Comparison of ENCODE assay signal across 29 mouse cellular contexts in genomic region chr8:80859180-80859775, GRCm38 (mm10). TPM values are rescaled to one million over a fixed set of nuclear protein-coding genes. Genes with fewer than 3 reads are reported as not detected.
DNase-seq lines count a peak whose midpoint lies in the region; ATAC-seq and TF ChIP-seq lines count a peak whose summit lies in the region.
"Had no signal": no experiment of that assay in that cellular context is flagged by ENCODE, and none has a peak within 500 bp of the region (broad histone marks: within the 10 kb centered on the region; RNA-seq: fewer than 3 reads in every experiment).

No protein-coding gene starts in this region.

- TF ChIP-seq CTCF in ES-Bruce4 (IDR thresholded peaks at IDR 0.05; ENCODE audit: low read depth, low read length) = no peak

- DNase-seq in ES-E14 (ENCODE audit: low read depth, low spot score) (peak; percentile 70), ZHBTc4 (ENCODE audit: low read depth, low spot score) (peak; percentile 89)
- DNase-seq in right cerebral cortex, postnatal 4 days = no peak
- DNase-seq in ovary, adult 18-20 months (ENCODE audit: low spot score) = no peak
- DNase-seq: adrenal gland, adult 8-10 months; adrenal gland, postnatal 25 days; cerebellum, adult 11-12 months; cerebellum, adult 8-10 months; cerebellum, postnatal 10 days; cerebellum, postnatal 36 days; embryo, embryonic 11 days; gastrocnemius, postnatal 25 days; heart, adult 18-20 months; heart, postnatal 10 days; heart, postnatal 36 days had no signal

- H3K9ac ChIP-seq in ES-Bruce4 (ENCODE audit: low read depth, poor library complexity, severe bottlenecking) (peak overlapping the region; percentile 81), ES-E14 (ENCODE audit: insufficient read depth, low read depth, low read length, poor library complexity, severe bottlenecking) (peak overlapping the region; percentile 97)
- no peak overlapping the region for H3K9ac ChIP-seq in kidney, embryonic 16.5 days (replicated peaks; ENCODE audit: low read length)
- H3K9ac ChIP-seq: embryonic facial prominence, embryonic 13.5 days; forebrain, embryonic 12.5 days; forebrain, embryonic 15.5 days; heart, embryonic 12.5 days; heart, embryonic 15.5 days; hindbrain, embryonic 13.5 days had no signal

- H3K4me2 ChIP-seq in kidney, embryonic 16.5 days (replicated peaks; ENCODE audit: low read depth, low read length) = no peak overlapping the region
- H3K4me2 ChIP-seq: embryonic facial prominence, embryonic 13.5 days; forebrain, embryonic 12.5 days; forebrain, embryonic 15.5 days; heart, embryonic 12.5 days; heart, embryonic 15.5 days; hindbrain, embryonic 13.5 days had no signal

- TF ChIP-seq POLR2A in ES-Bruce4 (IDR thresholded peaks at IDR 0.05; ENCODE audit: insufficient read depth, low read length) = peak; percentile 82

- in situ Hi-C loops in ES-E14 (cut with MboI; ENCODE audit: low sequenced_read_pairs in 2 of 2, unreplicated experiment in 2 of 2) = no loop called here

- no peak for TF ChIP-seq EP300 in ES-Bruce4 (IDR thresholded peaks at IDR 0.05; ENCODE audit: insufficient read depth, low read depth, low read length)

- no peak overlapping the region for H3K27ac ChIP-seq in ES-Bruce4 (ENCODE audit: insufficient read depth, low read length)
- H3K27ac ChIP-seq in ES-E14 (ENCODE audit: insufficient read depth, low read depth, low read length, poor library complexity, severe bottlenecking) = peak overlapping the region; percentile 84
- H3K27ac ChIP-seq in kidney, embryonic 16.5 days (ENCODE audit: low read length) = no peak overlapping the region
- H3K27ac ChIP-seq: embryonic facial prominence, embryonic 10.5 days; embryonic facial prominence, embryonic 13.5 days; forebrain, embryonic 12.5 days; forebrain, embryonic 15.5 days; heart, embryonic 15.5 days; hindbrain, embryonic 10.5 days; hindbrain, embryonic 13.5 days had no signal

- ATAC-seq in kidney, embryonic 16.5 days (ENCODE audit: low FRiP score, low TSS enrichment) = no peak
- ATAC-seq: activated CD4-positive, CD25-positive, alpha-beta regulatory T cell, adult 4 months; CD4-positive, CD25-positive, alpha-beta regulatory T cell, adult 4 months; forebrain, embryonic 15.5 days; hindbrain, embryonic 16.5 days had no signal

- H3K9me3 ChIP-seq in ES-Bruce4 (replicated peaks; ENCODE audit: control insufficient read depth, insufficient read depth, low read length, poor library complexity, severe bottlenecking) = no peaks in the 10 kb centered on the region
- H3K9me3 ChIP-seq in ES-E14 (ENCODE audit: control insufficient read depth, insufficient read depth, low read depth, low read length) = no peaks in the 10 kb centered on the region
- H3K9me3 ChIP-seq in kidney, embryonic 16.5 days (ENCODE audit: low read length) = no peaks in the 10 kb centered on the region
- H3K9me3 ChIP-seq: embryonic facial prominence, embryonic 10.5 days; embryonic facial prominence, embryonic 13.5 days; forebrain, embryonic 12.5 days; forebrain, embryonic 15.5 days; heart, embryonic 12.5 days; heart, embryonic 15.5 days; hindbrain, embryonic 10.5 days; hindbrain, embryonic 13.5 days had no signal

- H3K27me3 ChIP-seq in ES-Bruce4 (ENCODE audit: control insufficient read depth, insufficient read depth, low read length, poor library complexity, severe bottlenecking) = no peaks in the 10 kb centered on the region
- no peaks in the 10 kb centered on the region for H3K27me3 ChIP-seq in kidney, embryonic 16.5 days (ENCODE audit: insufficient read depth, low read length)
- H3K27me3 ChIP-seq: embryonic facial prominence, embryonic 13.5 days; forebrain, embryonic 12.5 days; forebrain, embryonic 15.5 days; heart, embryonic 12.5 days; heart, embryonic 15.5 days; hindbrain, embryonic 13.5 days had no signal

- H3K4me1 ChIP-seq in ES-Bruce4 (ENCODE audit: control insufficient read depth, insufficient read depth, low read length) (peaks cover 4% of the 10 kb centered on the region), ES-E14 (ENCODE audit: control insufficient read depth in 2 of 2, insufficient read depth in 2 of 2, low read length in 2 of 2, poor library complexity in 1 of 2) (peaks cover 10 to 15% of the 10 kb centered on the region in 2 experiments)
- H3K4me1 ChIP-seq in kidney, embryonic 16.5 days (ENCODE audit: insufficient read depth, low read length) = peaks cover 24% of the 10 kb centered on the region

- WGBS in kidney, embryonic 16.5 days = 97% methylated on average over 26 of the region's 26 CpGs

- H3K36me3 ChIP-seq in ES-Bruce4 (ENCODE audit: control insufficient read depth, insufficient read depth, low read length, poor library complexity, severe bottlenecking) (peaks cover 10% of the 10 kb centered on the region), ES-E14 (ENCODE audit: control insufficient read depth, insufficient read depth, low read length, poor library complexity, severe bottlenecking) (peaks cover 14% of the 10 kb centered on the region; the same call in 1 of the 2 replicates)
- no peaks in the 10 kb centered on the region for H3K36me3 ChIP-seq in kidney, embryonic 16.5 days (ENCODE audit: insufficient read depth, low read length)
- H3K36me3 ChIP-seq: forebrain, embryonic 12.5 days; forebrain, embryonic 15.5 days; heart, embryonic 15.5 days; hindbrain, embryonic 13.5 days had no signal

- H3K4me3 ChIP-seq in ES-Bruce4 (ENCODE audit: low read depth, low read length) = peak overlapping the region; percentile 95
- H3K4me3 ChIP-seq in ES-E14 (ENCODE audit: insufficient read depth in 1 of 2, low read depth in 1 of 2, low read length in 2 of 2, poor library complexity in 1 of 2, severe bottlenecking in 1 of 2) = peak overlapping the region; percentile 97
- H3K4me3 ChIP-seq in kidney, embryonic 16.5 days (ENCODE audit: low read length) = no peak overlapping the region
- H3K4me3 ChIP-seq: embryonic facial prominence, embryonic 10.5 days; embryonic facial prominence, embryonic 13.5 days; erythroblast, embryonic 14.5 days; forebrain, embryonic 12.5 days; forebrain, embryonic 15.5 days; heart, embryonic 12.5 days; heart, embryonic 15.5 days; hindbrain, embryonic 10.5 days; hindbrain, embryonic 13.5 days had no signal

TF ChIP-seq in ES-E14, 5 proteins besides CTCF, POLR2A, EP300 and RAD21:
- TF ChIP-seq HCFC1 (IDR thresholded peaks at IDR 0.05; ENCODE audit: borderline replicate concordance, insufficient read depth, low read length) (peak; percentile 59; the same call in 1 of the 2 replicates), CHD2 (IDR thresholded peaks at IDR 0.05; ENCODE audit: low read depth, low read length) (peak; percentile 84), ZNF384 (IDR thresholded peaks at IDR 0.05; ENCODE audit: low read depth, low read length) (no peak), ZC3H11A (IDR thresholded peaks at IDR 0.05; ENCODE audit: borderline replicate concordance, low read depth, low read length) (peak; percentile 4; the same call in 1 of the 2 replicates)
TF ChIP-seq in ES-E14: peak in this region for 3.

RNA-seq across cellular contexts. Expression of gene Gab1, which starts 21.0 kb away (rescaled TPM):
- polyA plus RNA-seq in ES-Bruce4 (2011; ENCODE audit: insufficient read depth, insufficient read length, low read depth, missing spikeins) = 144 and 158 TPM in 2 replicates
- total RNA-seq in ES-E14 (2012; rRNA removed) = 55.1 and 70.9 TPM in 2 replicates
- 14.7 and 15.6 TPM in 2 replicates for polyA plus RNA-seq in kidney, embryonic 16.5 days (2015; fragmentation: Nextera tagmentation; extraction: Ambion mirVana)
- polyA plus RNA-seq: CD4-positive, CD25-positive, alpha-beta regulatory T cell, adult 4 months had no signal

Comparison
In these comparisons a context has a peak if more than half of its experiments do, and no peak if none do; other contexts are left out.
1. DNase-seq: peak in ES-E14 (single experiment) and ZHBTc4 (single experiment); none in right cerebral cortex, postnatal 4 days (single experiment) and ovary, adult 18-20 months (single experiment).